Mouse (Mus musculus): ENCODE measurements around the gene Snrnp35.

DNA sequence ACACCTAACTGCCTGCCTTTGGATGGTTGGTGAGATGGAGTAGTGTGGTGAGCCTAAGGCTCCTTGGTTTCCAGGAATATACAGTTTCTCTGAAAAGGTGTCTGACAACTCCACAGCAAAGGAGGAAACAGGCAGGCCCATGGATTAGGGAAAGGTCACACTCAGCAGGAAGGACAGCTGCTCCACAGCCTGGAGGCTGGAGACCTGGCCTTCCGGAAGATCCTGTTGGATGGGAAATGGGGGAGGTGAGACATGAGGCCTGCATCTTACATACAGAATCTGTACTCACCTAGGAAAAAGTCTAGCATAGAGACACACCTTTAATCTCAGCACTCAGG is 28.9 kb upstream of the Snrnp35 start:
- TF ChIP-seq POLR2A (IDR thresholded peaks at IDR 0.05; ENCODE audit: borderline replicate concordance, extremely low read depth, low read depth, low read length) (no peak), CTCF (IDR thresholded peaks at IDR 0.05; ENCODE audit: insufficient read depth, low read length) (no peak)
